Mouse (Mus musculus): Measurements from ENCODE around the gene Gm39566.

- TF ChIP-seq CTCF (IDR thresholded peaks at IDR 0.05; ENCODE audit: low read depth, low read length) (no peak), POLR2A (IDR thresholded peaks at IDR 0.05; ENCODE audit: insufficient read depth, low read length) (no peak)
These were observed 21.8 kb upstream of the Gm39566 start for GRCm38 (mm10) chr11:69836703-69837576.
